Comparison of ENCODE assay signal across 17 mouse cellular contexts in the genomic region with DNA sequence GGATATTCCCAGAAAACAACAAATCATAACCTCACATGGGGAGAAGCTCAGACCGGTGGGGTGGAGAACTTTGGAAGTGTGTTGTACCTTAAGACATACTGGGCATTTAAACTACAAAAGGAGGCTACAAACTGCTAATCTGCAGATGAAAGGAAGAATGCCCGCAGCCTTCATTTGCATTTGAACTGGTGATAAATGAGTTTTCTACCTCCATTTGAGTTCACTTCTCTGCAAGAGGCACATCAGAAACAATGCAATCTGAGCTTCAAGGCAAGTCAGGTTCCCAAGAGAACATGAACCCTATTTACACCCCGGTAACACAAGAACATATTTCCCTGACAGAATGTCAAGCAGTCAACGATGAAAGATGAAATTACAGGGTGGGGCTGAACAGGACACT. TPM values are rescaled to one million over a fixed set of nuclear protein-coding genes. Genes with fewer than 3 reads are reported as not detected.
A peak's percentile ranks its signal among the peaks of the same experiment; 100 is the strongest.
DNase-seq lines count a peak whose midpoint lies in the region; ATAC-seq lines count a peak whose summit lies in the region.
"Had no signal": no experiment of that assay in that cellular context is flagged by ENCODE, and none has a peak within 500 bp of the region (broad histone marks: within the 10 kb centered on the region; RNA-seq: fewer than 3 reads in every experiment).

No protein-coding gene starts in this region.

- H3K4me1 ChIP-seq in neural tube, embryonic 11.5 days (ENCODE audit: control insufficient read depth, insufficient read depth, low read length): peaks cover 25% of the 10 kb centered on the region
- H3K4me1 ChIP-seq: limb, embryonic 15.5 days had no signal

- H3K27ac ChIP-seq in neural tube, embryonic 11.5 days (ENCODE audit: low read depth, low read length): no peak overlapping the region
- H3K27ac ChIP-seq: heart, embryonic 10.5 days; limb, embryonic 15.5 days had no signal

- H3K4me2 ChIP-seq in neural tube, embryonic 11.5 days (ENCODE audit: low read depth): no peak overlapping the region
- H3K4me2 ChIP-seq: limb, embryonic 15.5 days had no signal

- no peaks in the 10 kb centered on the region for H3K9me3 ChIP-seq in neural tube, embryonic 11.5 days (ENCODE audit: control insufficient read depth, low read length)
- H3K9me3 ChIP-seq: heart, embryonic 10.5 days; limb, embryonic 15.5 days had no signal

- H3K27me3 ChIP-seq in neural tube, embryonic 11.5 days (ENCODE audit: control insufficient read depth, insufficient read depth, low read length): no peaks in the 10 kb centered on the region
- H3K27me3 ChIP-seq: limb, embryonic 15.5 days had no signal

- DNase-seq in neural tube, embryonic 11.5 days (ENCODE audit: low spot score): peak; percentile 38
- DNase-seq in neural tube, embryonic 10.5 days (ENCODE audit: extremely low spot score, low spot score): no peak
- DNase-seq in embryo, embryonic 11 days: peak; percentile 33
- peak; percentile 55 for DNase-seq in mesoderm, embryonic 11.5 days (ENCODE audit: low read depth, low spot score)
- no peak for DNase-seq in spleen, postnatal 4 days (ENCODE audit: low spot score in 2 of 2)
- DNase-seq in lung, postnatal 36 days: no peak
- no peak for DNase-seq in Muller cell, postnatal 12 days (ENCODE audit: inconsistent ontology term)
- DNase-seq: cerebellum, adult 18-20 months; gastrocnemius, postnatal 14 days; heart, postnatal 14 days; kidney, postnatal 10 days; lung, adult 2 months; right cerebral cortex, postnatal 4 days had no signal

- H3K4me3 ChIP-seq in neural tube, embryonic 11.5 days (ENCODE audit: low read depth, low read length): no peak overlapping the region
- H3K4me3 ChIP-seq: heart, embryonic 10.5 days; limb, embryonic 15.5 days had no signal

- no peak for ATAC-seq in neural tube, embryonic 11.5 days (ENCODE audit: insufficient read depth, low FRiP score, low TSS enrichment)
- ATAC-seq: intestine, embryonic 16.5 days had no signal

- H3K9ac ChIP-seq in neural tube, embryonic 11.5 days (ENCODE audit: low read length): no peak overlapping the region
- H3K9ac ChIP-seq: limb, embryonic 15.5 days had no signal

- 4% methylated on average over 4 of the region's 4 CpGs for WGBS in neural tube, embryonic 11.5 days

- no peaks in the 10 kb centered on the region for H3K36me3 ChIP-seq in neural tube, embryonic 11.5 days (ENCODE audit: control insufficient read depth, insufficient read depth, low read length)
- H3K36me3 ChIP-seq: heart, embryonic 10.5 days; limb, embryonic 15.5 days had no signal

RNA-seq across cellular contexts. Expression of gene Pabpc6, which starts 53.2 kb away (rescaled TPM):
- not detected in 2 replicates for polyA plus RNA-seq in neural tube, embryonic 11.5 days (2014; fragmentation: Nextera tagmentation; extraction: Ambion mirVana)
- polyA plus RNA-seq: frontal cortex, adult 2 months; heart, embryonic 10.5 days; intestine, embryonic 16.5 days; limb, embryonic 15.5 days; lung, adult 2 months had no signal

Comparison
In these comparisons a context has a peak if more than half of its experiments do, and no peak if none do; other contexts are left out.
1. DNase-seq: peak in neural tube, embryonic 11.5 days (single experiment), embryo, embryonic 11 days (single experiment) and mesoderm, embryonic 11.5 days (single experiment); none in neural tube, embryonic 10.5 days (single experiment), spleen, postnatal 4 days (0 of 2), lung, postnatal 36 days (single experiment) and Muller cell, postnatal 12 days (single experiment).